Mouse (Mus musculus) embryonic facial prominence, embryonic 14.5 days (tissue): ENCODE measurements at regions not wholly inside any gene's neighbourhood (a gene's known extent, or its start where the extent isn't known, plus 50 kb on each side); places are given as distances from the start of the nearest gene placed in this dataset.

Experiments used
- ATAC-seq: fragments of 200-750 bp; cut with Nextera tagmentation; 2 replicates; pipeline ENCODE4 v1.8.0; 2017; ENCODE audit warnings: low read depth, moderate number of reproducible peaks, moderate TSS enrichment
- DNase-seq: peaks from one replicate; pipeline ENCODE4 v3.0.0-alpha.2; 2015; ENCODE audit warnings: low spot score
- H3K27ac ChIP-seq: fragments of 300-500 bp; sonication (generic); replicated peaks from 2 replicates; pipeline ENCODE4 v1.5.1; 2014; ENCODE audit warnings: low read depth, mild to moderate bottlenecking, low read length, moderate library complexity
- H3K27me3 ChIP-seq: fragments of 300-500 bp; sonication (generic); replicated peaks from 2 replicates; pipeline ENCODE4 v1.6.1; 2014; ENCODE audit warnings: low read length; ENCODE audit not compliant: control insufficient read depth, insufficient read depth
- H3K36me3 ChIP-seq: fragments of 300-500 bp; sonication (generic); 2 replicates; pipeline ENCODE4 v1.6.1; 2014; ENCODE audit warnings: low read length, mixed read lengths; ENCODE audit not compliant: control insufficient read depth, insufficient read depth
- H3K4me1 ChIP-seq: fragments of 300-500 bp; sonication (generic); 2 replicates; pipeline ENCODE4 v1.6.1; 2014; ENCODE audit warnings: antibody characterized with exemption, low read length; ENCODE audit not compliant: control insufficient read depth, insufficient read depth
- H3K4me2 ChIP-seq: fragments of 300-500 bp; sonication (generic); 2 replicates; pipeline ENCODE4 v1.6.1; 2014; ENCODE audit warnings: low read depth, mild to moderate bottlenecking, low read length, moderate library complexity, mixed read lengths
- H3K4me3 ChIP-seq: fragments of 300-500 bp; sonication (generic); 2 replicates; pipeline ENCODE4 v1.5.1; 2014; ENCODE audit warnings: low read depth, mild to moderate bottlenecking, low read length
- H3K9ac ChIP-seq: fragments of 300-500 bp; sonication (generic); 2 replicates; pipeline ENCODE4 v1.6.1; 2014; ENCODE audit warnings: low read depth, mild to moderate bottlenecking, low read length, moderate library complexity, mixed read lengths
- H3K9me3 ChIP-seq: fragments of 300-500 bp; sonication (generic); 2 replicates; pipeline ENCODE4 v1.6.1; 2016; ENCODE audit warnings: low read length; ENCODE audit not compliant: control insufficient read depth
- WGBS: fragments of 180-500 bp; shearing (Covaris S2); extraction: QIAGEN DNeasy Blood & Tissue Kit; methylation state at CpG from one replicate; pipeline ENCODE4 v1.1.7; 2014; 5-methylcytosine and 5-hydroxymethylcytosine counted together

DNA sequence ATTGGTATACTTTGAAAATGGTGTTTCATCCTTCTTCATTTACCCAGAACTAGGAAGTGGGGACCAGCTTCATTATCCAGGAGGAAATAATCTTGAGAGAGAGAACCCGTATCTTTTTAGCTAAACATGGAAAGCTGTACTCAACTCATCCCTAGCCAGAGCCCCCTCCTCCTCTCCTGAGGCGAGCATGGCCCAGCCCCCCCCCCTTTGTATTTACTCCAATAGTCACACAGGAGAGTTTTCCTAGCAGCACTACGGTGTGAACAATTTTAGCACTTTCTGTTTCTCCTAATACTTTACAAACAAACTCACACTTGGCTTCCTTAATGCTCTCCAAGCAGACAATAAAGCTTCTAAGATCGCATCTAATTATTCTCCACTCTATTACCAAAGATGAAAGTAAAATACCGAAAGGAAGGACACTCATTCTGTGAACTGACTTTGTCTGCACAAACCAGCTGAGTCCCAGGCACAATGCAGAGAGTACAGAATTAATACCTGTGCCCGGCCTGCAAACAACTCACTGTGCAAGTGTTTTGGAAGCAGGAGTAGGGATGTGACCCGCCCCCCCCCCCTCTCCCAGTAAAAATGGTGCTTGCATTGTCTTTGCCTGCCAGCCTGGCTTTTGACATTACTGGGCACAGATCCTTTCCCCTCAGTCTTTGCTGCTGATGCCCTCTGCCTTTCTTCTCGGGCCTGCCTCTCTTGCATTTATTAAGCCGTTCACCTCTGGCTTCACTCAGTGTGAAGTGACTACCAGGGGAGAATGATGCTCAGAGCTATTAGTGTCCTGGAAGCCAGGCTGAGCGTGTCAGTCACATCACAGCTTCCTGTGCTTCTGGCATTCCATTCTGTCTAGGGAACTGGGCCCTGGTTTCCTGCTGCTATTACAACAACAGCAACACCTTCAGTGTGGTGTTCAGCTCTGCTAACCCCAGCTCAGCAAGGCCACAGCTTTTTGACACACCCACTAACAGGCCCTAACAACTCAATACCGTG lies 107.9 kb downstream of the Dad1 start:
- Histone ChIP-seq H3K27me3 (no peaks in the 10 kb centered on the region), H3K27ac (no peak overlapping the region), H3K4me2 (no peak overlapping the region), H3K9me3 (no peaks in the 10 kb centered on the region), H3K36me3 (no peaks in the 10 kb centered on the region), H3K4me3 (no peak overlapping the region), H3K4me1 (no peaks in the 10 kb centered on the region), H3K9ac (no peak overlapping the region)
- DNase-seq (no peak), ATAC-seq (no peak)
- 40% methylated on average over 11 of the region's 11 CpGs for WGBS

- no peak overlapping the region for H3K27ac ChIP-seq
- ATAC-seq: no peak
- H3K9ac ChIP-seq: no peak overlapping the region
- H3K4me3 ChIP-seq: no peak overlapping the region
- no peaks in the 10 kb centered on the region for H3K4me1 ChIP-seq
- no peaks in the 10 kb centered on the region for H3K36me3 ChIP-seq
- no peaks in the 10 kb centered on the region for H3K27me3 ChIP-seq
- H3K9me3 ChIP-seq: no peaks in the 10 kb centered on the region
- no peak for DNase-seq
- 75% methylated on average over 1 of the region's 1 CpGs for WGBS
- no peak overlapping the region for H3K4me2 ChIP-seq
These were observed 110.1 kb downstream of the Dad1 start for GRCm38 (mm10) chr14:54143828-54144227.

DNA sequence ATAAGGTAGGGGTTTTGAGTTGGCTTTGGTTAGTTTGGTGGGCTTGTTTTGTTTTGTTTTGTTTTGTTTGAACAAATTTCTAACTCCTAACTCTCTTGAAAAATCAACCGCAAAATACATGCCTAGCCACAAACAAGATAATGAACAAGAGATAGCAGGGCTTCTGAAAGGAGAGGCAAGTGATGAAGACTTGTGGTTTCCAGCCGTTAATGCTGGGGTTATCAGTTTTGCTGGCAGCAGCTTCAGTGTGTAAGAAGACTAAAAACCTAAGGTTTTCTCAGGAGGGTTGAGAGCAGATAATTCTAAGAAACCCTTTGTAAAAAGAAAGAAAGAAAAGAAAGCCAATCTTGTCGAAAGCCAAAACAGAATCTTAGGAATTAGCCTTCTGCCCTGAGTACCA lies 115.6 kb downstream of the Dad1 start:
- H3K27ac ChIP-seq: no peak overlapping the region
- ATAC-seq: no peak
- 85% methylated on average over 3 of the region's 3 CpGs for WGBS
- no peaks in the 10 kb centered on the region for H3K4me1 ChIP-seq
- H3K9ac ChIP-seq: no peak overlapping the region
- H3K36me3 ChIP-seq: no peaks in the 10 kb centered on the region
- H3K4me2 ChIP-seq: no peak overlapping the region
- no peak for DNase-seq
- H3K27me3 ChIP-seq: no peaks in the 10 kb centered on the region
- no peak overlapping the region for H3K4me3 ChIP-seq
- H3K9me3 ChIP-seq: no peaks in the 10 kb centered on the region

DNA sequence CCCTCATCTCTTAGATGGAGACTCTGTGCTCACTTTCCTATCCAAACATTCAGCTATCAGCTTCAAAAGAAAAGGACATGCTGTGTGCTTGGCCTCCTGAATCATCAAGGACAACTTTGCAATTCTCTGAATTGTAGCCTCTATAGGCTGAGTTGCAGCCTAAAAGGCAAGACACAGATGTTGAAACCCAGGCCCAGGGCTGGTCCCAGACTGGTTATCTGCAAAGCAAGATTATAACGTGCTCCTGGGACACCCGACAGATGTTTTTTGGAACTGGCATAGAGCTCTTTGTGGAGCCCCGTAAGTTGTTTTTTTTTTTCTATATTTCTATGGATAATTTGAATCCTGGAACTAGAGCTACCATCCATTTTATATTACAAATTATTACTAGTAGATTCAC lies 117.4 kb downstream of the Dad1 start:
- no peaks in the 10 kb centered on the region for H3K4me1 ChIP-seq
- no peak for ATAC-seq

DNA sequence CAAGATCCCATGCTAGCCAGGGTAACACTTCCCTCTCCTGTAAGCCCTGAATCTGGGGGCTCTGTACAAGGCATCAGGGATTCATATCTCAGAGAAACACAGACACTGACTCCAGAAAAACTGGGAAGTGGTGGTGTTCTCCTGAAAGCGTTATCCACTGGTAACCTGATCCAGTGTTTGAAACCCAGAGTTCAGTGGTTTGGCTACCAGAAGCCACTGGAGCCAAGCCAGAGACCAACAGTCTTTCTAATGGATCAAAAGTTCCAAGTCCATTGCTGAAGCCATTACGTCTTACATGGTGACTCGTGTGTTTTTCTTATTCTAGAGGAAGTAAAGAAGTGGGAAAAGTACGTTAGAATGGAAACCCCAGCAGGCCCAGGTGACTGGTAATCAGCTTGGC lies 125.6 kb downstream of the Dad1 start:
- Histone ChIP-seq H3K36me3 (no peaks in the 10 kb centered on the region), H3K9ac (no peak overlapping the region), H3K27ac (no peak overlapping the region), H3K9me3 (no peaks in the 10 kb centered on the region), H3K4me1 (no peaks in the 10 kb centered on the region), H3K27me3 (no peaks in the 10 kb centered on the region), H3K4me3 (no peak overlapping the region), H3K4me2 (no peak overlapping the region)
- DNase-seq (no peak), ATAC-seq (no peak)
- 62% methylated on average over 4 of the region's 4 CpGs for WGBS

More for the DNA sequence above, 117.4 kb downstream of the Dad1 start:
- Histone ChIP-seq H3K27me3 (no peaks in the 10 kb centered on the region), H3K4me3 (no peak overlapping the region), H3K9me3 (no peaks in the 10 kb centered on the region), H3K36me3 (no peaks in the 10 kb centered on the region), H3K4me2 (no peak overlapping the region), H3K27ac (no peak overlapping the region), H3K9ac (no peak overlapping the region)
- 70% methylated on average over 3 of the region's 3 CpGs for WGBS
- DNase-seq: no peak

GRCm38 (mm10) chr14:54125510-54125909 lies 128.4 kb downstream of the Dad1 start:
- ATAC-seq: 0 out of 2 replicates have a peak, but pooled peaks have one; percentile 30
- no peak overlapping the region for H3K27ac ChIP-seq
- no peak overlapping the region for H3K9ac ChIP-seq
- no peaks in the 10 kb centered on the region for H3K9me3 ChIP-seq
- no peaks in the 10 kb centered on the region for H3K36me3 ChIP-seq
- H3K27me3 ChIP-seq: no peaks in the 10 kb centered on the region
- H3K4me2 ChIP-seq: no peak overlapping the region
- no peak for DNase-seq
- peaks cover 7% of the 10 kb centered on the region; the same call in 1 of the 2 replicates for H3K4me1 ChIP-seq
- no peak overlapping the region for H3K4me3 ChIP-seq

DNA sequence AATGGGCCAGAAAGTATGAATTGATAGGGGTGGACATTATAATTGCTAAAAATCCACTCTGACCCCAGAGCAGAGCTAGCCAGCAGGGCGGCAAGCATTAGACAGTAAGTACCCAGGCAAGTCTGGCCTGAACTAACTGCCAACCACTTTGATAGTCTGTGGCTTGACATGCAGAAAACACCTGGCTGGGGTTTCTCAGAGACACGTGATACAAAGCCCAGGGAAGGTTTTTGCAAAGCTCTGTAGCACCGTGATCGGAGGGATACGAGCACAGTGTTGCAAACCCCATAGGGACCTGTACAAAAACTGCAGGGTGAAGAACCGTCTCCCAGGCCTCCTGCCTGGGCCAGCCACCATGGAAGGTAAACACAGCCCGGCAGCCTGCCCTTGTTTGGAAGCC lies 131.9 kb downstream of the Dad1 start:
- Histone ChIP-seq H3K27ac (no peak overlapping the region), H3K9me3 (no peaks in the 10 kb centered on the region), H3K36me3 (no peaks in the 10 kb centered on the region), H3K4me3 (no peak overlapping the region), H3K9ac (no peak overlapping the region), H3K4me1 (peaks cover 7% of the 10 kb centered on the region; the same call in 1 of the 2 replicates), H3K4me2 (no peak overlapping the region), H3K27me3 (no peaks in the 10 kb centered on the region)
- no peak for ATAC-seq
- no peak for DNase-seq
- WGBS: 55% methylated on average over 7 of the region's 7 CpGs

- no peaks in the 10 kb centered on the region for H3K36me3 ChIP-seq
- H3K9ac ChIP-seq: no peak overlapping the region
- no peak overlapping the region for H3K4me3 ChIP-seq
- DNase-seq (no peak), ATAC-seq (no peak)
- WGBS: 79% methylated on average over 4 of the region's 4 CpGs
- peaks cover 7% of the 10 kb centered on the region; the same call in 1 of the 2 replicates for H3K4me1 ChIP-seq
- H3K27ac ChIP-seq: no peak overlapping the region
- no peaks in the 10 kb centered on the region for H3K27me3 ChIP-seq
- no peaks in the 10 kb centered on the region for H3K9me3 ChIP-seq
- H3K4me2 ChIP-seq: no peak overlapping the region
These were observed 132.6 kb downstream of the Dad1 start for GRCm38 (mm10) chr14:54121340-54121739.

GRCm38 (mm10) chr14:54120194-54120593 lies 133.7 kb downstream of the Dad1 start:
- WGBS: 85% methylated on average over 5 of the region's 5 CpGs
- DNase-seq (no peak), ATAC-seq (no peak)
- Histone ChIP-seq H3K4me3 (no peak overlapping the region), H3K9me3 (no peaks in the 10 kb centered on the region), H3K4me2 (no peak overlapping the region), H3K27ac (no peak overlapping the region), H3K9ac (no peak overlapping the region), H3K27me3 (no peaks in the 10 kb centered on the region), H3K36me3 (no peaks in the 10 kb centered on the region), H3K4me1 (peaks cover 7% of the 10 kb centered on the region; the same call in 1 of the 2 replicates)
